Mouse (Mus musculus) lung, adult 2 months (tissue): Measurements from ENCODE around the gene Fth1.

Source experiments
- CTCF ChIP-seq: fragments of 200-500 bp; IDR thresholded peaks from 2 replicates; pipeline ENCODE4 v1.5.1; 2011; ENCODE audit warnings: mild to moderate bottlenecking, low read length, control low read depth; ENCODE audit not compliant: insufficient read depth
- POLR2A ChIP-seq: fragments of 200-500 bp; IDR thresholded peaks from 2 replicates; pipeline ENCODE4 v1.6.1; 2011; ENCODE audit warnings: low read depth, mild to moderate bottlenecking, control low read depth, low read length, borderline replicate concordance; ENCODE audit errors: extremely low read depth

DNA sequence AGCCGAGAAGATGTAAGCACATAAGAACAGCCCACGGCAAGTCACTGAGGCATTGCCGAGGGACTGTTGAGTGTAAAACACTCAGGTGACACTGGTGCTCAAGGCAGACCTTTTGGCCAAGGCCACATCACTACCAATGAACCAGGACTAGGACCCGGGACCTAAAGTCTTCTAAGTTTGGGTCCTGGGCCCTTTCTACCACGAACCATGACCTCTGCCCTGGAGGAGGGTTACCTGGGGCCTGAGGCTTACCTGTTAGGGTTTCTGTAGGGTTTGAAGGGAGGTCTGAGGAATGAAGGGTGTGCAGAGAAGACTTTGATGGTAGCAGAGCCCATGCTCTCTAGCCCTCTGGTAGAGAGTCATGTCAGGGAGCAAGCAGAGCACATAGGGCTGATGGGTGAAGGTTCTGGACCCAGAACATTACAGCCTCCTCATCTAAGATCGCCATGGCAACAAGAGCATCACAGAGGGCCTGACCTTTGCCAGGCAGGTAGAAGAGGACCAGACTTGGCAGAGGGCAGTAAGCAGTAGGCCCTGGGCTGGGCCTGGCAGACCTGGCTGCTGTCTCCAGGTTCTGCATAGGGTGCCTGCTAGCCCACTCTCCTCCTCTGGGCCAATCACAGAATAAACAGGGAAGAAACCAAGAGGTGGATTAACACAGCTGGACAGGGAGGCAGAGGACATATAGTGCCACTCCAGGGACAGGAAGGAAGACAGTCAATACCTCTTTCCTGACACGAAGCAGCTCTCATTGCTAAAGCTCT is 21.0 kb downstream of the Fth1 start, which contains the start of the genes Best1 and Rab3il1:
- TF ChIP-seq CTCF: no peak
- no peak for TF ChIP-seq POLR2A
